15 mouse cellular contexts compared by ENCODE assay signal in the genomic region with DNA sequence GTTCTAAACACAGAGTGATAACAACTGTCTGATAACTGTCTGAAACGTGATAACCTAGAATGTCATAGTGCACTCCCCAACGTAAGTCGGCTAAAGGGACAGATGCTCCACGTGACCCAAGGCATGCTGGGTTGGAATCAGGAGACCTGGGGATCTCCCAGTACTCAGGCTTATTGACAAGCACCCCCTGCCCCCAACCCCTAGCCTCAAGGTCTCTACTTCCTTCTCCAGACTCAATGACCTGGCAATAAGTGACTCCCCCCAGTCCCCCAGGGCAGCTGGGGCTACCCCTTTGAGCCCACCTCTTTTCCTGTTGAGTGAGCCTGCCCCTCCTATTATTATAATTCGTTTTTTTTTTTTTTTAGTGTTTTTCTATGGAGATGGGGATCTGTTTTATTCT. TPM values are rescaled to one million over a fixed set of nuclear protein-coding genes. Genes with fewer than 3 reads are reported as not detected.
"Had no signal": no experiment of that assay in that cellular context is flagged by ENCODE, and none has a peak within 500 bp of the region (broad histone marks: within the 10 kb centered on the region; RNA-seq: fewer than 3 reads in every experiment).

No protein-coding gene starts in this region.

- H3K36me3 ChIP-seq: intestine, embryonic 15.5 days; limb, embryonic 12.5 days; liver, embryonic 13.5 days; lung, embryonic 15.5 days; midbrain, embryonic 12.5 days had no signal

- H3K27ac ChIP-seq: intestine, embryonic 15.5 days; limb, embryonic 12.5 days; liver, embryonic 13.5 days; lung, embryonic 15.5 days; midbrain, embryonic 12.5 days had no signal

- H3K27me3 ChIP-seq: intestine, embryonic 15.5 days; limb, embryonic 12.5 days; liver, embryonic 13.5 days; lung, embryonic 15.5 days; midbrain, embryonic 12.5 days had no signal

- DNase-seq: kidney, adult 18-20 months; kidney, postnatal 10 days; liver; liver, embryonic 13.5 days; liver, postnatal 0 days; lung, postnatal 14 days; right cerebral cortex, postnatal 4 days; thymus, postnatal 36 days had no signal

- ATAC-seq: intestine, embryonic 15.5 days; liver, postnatal 0 days; midbrain, embryonic 16.5 days had no signal

- H3K4me3 ChIP-seq: intestine, embryonic 15.5 days; limb, embryonic 12.5 days; liver, embryonic 13.5 days; lung, embryonic 15.5 days; midbrain, embryonic 12.5 days had no signal

RNA-seq across cellular contexts. Expression of a gene that starts 30.8 kb away (rescaled TPM):
- total RNA-seq: megakaryocyte-erythroid progenitor cell, adult 5-6 weeks had no signal
- polyA plus RNA-seq: midbrain, embryonic 16.5 days; neural tube, embryonic 14.5 days had no signal
